Mouse (Mus musculus): ENCODE results near the gene Cct7.
"Not testable (repeated sequence)": the region's sequence is repeated elsewhere in the genome, so short reads cannot be mapped to it uniquely, and the experiment has no call there.

The Cct7 gene

DNA sequence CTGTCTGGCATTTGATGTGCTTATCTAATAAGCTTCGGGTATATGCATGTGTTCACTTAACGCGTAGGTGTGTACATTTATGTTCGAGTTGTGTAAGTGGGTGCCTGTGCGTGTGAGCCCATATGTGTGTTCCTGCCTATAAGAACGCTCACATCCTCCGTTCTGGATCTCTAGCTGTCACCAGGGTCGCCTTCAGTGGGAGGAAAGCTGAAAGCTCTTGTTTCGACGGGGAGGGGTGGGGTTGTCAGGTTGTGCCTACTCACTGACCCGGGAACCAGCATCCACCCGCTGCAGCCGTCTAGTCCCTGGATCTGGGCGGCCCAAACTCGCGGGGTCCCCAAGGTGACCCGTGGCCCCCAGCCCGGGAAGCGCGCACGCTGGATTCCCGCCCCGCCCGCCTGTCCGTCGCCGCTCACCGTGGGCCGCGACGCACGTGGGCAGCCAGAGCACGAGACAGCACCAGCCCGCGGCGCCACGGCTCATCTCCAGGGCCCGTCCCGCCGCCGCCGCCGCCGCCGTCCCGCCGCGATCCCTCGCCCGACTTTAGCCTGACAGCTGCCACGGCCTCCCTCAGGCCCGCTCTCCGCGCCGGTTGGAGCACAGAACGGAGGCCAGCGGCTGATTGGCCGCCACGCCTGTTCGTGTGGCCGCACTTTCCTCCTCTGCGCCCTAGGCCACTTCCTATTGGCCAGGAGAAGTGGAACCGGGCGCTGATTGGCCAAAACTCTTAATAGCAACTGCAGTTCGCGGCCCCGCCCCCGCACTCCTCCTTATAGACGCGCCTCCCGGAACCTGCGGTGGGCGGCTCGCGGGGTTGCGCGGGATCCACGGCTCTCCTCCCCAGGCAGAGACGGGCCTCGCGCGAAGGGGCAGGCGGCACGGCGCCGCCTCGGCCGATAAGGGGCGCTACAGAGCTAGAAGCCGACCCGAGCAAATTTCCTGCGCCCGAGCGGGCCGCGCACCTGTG, at the start of gene Cct7:
Cct7 (plus strand) TSS at position 818 of the 967 bp plus-strand sequence.
- DNase-seq (ENCODE audit: low spot score): peak; percentile 98

DNA sequence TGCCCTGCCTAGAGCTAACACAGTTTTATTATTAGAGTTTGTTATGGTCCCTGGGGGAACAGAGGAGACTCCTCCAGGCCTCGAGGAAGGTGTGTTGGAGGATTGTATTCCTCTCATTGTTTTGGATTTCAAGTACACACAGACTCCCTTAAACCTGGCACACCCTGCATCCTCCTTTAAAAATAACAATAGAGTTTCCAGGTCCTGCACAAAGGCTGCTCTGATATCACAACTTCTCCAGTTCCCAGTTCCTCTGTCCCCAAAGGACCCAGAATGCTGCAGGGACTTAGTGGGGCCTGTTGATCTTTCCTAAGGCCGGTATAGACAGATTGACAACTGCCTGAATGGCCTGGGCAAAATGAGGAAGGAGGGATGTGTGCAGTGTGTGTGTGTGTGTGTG, 48.7 kb upstream of the Cct7 start:
- DNase-seq (ENCODE audit: low spot score): no peak

DNA sequence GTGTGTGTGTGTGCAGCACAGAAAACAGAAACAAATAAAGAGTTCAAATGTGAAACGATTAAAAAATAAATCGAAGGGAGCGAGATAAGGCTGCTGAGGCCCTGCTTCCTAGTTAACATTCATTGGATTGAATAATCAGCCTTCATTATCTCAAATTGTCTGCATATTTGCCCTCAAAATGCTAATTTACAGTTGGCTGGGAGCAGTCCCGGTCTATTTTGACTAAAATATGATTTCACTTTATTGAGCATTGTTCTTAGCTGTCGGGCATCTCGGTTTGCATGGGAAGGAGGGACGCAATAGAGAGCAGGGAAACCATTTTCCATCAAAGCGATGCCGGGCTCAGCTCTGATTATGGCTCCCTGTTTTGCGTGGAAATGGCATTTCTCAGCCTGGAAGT, 48.3 kb upstream of the Cct7 start:
- DNase-seq (ENCODE audit: low spot score): no peak

DNA sequence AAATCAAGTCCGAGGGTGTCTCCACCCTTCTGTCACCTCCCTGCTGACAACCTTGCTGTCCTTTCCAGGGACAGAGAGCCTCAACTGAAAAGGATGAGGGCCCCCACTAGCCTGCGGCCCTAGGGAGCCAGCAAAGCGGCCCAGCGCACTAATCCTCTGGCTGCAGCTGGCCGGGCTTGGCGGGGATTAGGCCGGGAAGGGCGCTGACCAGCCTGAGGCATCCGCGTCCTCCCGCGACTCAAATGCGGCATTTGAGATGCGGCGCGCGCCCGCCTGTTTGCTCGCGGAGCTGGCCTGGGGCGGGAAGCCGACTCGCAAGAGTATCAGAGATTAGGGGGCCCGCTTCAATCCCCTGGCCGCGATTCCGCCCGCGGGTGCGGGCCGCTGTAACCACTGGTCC, 42.3 kb upstream of the Cct7 start:
- no peak for DNase-seq (ENCODE audit: low spot score)

DNA sequence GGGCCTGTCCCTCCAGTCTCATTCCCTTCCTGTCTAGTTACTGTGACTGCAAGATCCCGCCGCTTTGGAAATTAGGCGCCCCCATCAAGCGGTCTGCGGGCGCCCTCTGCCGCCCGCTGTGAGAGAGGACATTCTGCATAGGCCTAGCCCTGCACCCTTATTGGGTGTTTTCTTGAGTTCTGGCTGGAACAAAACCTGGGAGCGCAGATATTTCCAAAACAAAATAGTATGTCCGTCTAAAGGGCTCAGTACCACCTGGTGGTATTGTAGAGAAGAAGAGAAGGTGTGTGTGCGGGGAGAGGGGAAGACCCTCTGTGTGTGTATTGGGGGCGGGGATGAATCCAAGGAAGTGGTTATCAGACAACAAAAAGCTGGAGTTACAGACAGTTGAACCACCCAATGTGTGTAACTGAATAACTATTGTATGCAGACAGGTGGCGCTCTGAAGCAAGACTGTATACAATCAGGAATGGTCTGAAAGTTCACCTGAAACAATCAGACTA, 40.5 kb upstream of the Cct7 start:
- no peak for DNase-seq (ENCODE audit: low spot score)

DNA sequence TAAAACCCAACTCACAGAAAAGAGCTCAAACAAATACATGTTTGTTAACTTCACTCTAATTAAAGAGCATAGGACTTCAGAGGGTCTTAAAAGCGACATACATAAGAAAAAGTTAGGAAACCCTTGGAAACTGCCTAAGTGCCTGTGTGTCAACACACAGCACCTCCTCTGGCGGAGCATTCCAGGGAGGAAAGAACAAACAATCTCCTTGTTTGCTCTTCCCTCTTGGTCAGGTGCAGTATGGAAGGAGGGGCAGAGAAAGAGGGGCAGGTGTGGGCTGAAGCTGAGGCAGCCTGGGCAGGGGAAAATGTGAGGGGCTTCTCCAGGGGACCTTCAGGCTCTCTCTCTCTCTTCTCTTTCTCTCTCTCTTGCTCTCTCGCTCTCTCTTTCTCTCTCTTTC, 35.5 kb upstream of the Cct7 start:
- no peak for DNase-seq (ENCODE audit: low spot score)

DNA sequence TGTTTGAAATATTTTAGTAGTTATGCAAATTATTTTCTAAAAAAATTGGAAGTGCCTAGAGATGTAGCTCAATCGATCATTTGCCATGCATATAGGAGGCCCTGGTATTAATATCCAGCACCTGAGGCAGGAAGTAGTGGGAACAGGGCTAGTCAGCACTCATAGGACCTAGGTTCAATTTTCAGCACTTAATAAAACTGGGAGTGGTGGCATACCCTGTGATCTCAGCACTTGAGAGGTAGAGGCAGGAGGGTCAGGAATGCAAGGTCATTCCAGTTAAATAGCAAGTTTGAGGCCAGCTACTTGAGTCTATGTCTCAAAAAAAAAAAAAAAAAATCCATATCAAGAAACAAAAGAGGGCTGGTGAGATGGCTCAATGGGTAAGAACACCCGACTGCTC, 32.2 kb upstream of the Cct7 start:
- no peak for DNase-seq (ENCODE audit: low spot score)

DNA sequence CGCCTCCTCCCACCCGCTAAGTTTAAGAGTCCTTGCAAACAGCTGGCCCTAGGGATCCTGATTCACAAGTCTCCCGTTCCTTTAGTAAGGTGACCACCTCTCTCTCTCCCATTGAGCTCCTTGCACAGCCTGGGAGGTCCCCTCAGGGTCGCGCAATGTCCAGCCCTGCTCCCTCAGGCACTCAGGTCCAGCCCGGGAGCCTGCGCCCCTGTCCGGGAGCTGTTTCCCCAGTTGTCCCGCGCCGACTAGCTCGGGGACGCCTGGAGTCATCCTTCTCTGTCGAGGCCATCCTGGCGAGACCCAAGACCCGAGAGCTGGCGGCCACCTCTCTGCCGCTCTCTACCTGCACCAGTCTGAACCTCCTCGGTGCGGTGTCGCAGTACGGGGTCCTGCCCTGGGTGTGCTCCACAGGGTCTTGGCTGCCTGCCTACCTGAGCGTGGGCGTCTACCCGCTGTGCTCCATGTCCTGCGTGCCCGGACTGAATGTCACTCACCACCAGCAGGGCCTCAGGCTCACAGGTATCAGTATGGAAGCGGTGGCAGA, 27.4 kb upstream of the Cct7 start, which contains the start of gene Noto:
Noto (plus strand) TSS at position 51 of the 544 bp plus-strand sequence.
- DNase-seq (ENCODE audit: low spot score): no peak

DNA sequence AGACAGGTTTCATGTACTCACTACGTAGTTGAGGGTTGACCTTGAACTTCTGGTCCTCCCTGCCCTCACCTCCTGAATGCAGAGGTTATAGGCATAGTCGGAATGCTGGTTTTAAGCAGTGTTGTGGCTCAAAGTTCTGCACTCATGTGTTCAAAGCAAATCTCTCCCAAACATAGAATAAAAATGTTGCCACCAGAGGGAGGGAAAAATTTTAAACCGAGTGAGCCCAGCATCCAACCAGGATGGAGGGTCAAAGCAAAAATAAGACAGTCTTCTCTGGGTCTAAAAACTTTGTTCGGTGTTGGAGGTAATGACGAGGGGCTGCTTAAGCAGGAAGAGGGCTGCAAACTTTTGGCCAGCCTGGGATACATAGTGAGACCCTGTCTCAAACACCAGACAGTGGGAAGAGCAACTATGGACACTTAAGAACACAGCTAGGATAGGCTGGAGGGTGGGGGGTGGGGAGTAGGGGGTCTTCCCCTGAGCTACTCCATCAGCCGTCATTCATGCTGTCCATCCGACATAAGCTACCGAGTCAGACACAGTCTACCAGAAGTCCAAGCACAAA, 20.0 kb upstream of the Cct7 start:
- DNase-seq (ENCODE audit: low spot score): no peak

DNA sequence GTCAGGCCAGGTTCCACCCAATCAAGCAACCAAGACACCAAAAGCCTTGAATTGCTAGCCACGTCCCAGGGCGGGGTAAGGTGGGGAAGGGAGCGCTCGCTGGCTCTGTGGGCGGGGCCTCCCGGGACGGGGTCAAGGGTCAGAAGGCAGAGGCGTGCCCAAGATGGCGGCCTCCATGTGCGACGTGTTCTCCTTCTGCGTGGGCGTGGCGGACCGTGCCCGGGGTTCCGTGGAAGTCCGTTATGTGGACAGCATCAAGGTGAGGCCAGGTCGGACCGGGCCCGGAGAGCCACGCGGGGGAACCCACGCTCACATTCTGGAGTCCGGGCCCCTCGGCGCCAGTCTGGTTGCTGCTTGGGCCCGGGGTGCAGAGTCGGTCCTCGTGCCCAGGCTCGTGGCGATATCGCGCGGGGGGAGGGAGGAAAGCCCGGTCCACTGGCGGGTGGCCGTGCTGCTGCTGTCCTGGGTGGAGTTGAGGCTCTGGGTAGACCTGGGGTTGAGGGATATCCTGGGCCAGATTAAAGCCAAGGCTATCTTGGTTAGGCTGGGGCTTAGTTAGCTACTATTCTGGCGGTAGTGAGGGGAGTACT, 19.4 kb upstream of the Cct7 start, which contains the start of gene Smyd5:
Smyd5 (plus strand) TSS at position 148 of the 590 bp plus-strand sequence.
- DNase-seq (ENCODE audit: low spot score): peak; percentile 40

DNA sequence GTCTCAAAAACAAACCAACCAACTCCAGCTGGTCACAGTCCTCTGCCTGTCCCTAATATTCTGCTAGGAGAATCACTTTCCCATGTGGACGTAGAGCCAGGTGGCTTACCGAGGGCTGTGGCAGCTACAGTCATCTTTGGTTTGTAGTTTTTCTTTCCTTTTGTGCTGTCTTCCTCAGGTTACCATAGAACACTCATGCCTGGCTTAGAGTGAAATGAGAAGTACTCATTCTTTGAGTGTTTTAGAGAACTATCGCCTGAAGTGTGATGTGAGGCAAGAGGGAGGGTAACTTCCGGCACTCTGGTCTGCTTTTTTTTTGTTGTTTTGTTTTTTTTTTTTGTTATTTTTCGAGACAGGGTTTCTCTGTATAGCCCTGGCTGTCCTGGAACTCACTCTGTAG, 17.4 kb upstream of the Cct7 start:
- no peak for DNase-seq (ENCODE audit: low spot score)

DNA sequence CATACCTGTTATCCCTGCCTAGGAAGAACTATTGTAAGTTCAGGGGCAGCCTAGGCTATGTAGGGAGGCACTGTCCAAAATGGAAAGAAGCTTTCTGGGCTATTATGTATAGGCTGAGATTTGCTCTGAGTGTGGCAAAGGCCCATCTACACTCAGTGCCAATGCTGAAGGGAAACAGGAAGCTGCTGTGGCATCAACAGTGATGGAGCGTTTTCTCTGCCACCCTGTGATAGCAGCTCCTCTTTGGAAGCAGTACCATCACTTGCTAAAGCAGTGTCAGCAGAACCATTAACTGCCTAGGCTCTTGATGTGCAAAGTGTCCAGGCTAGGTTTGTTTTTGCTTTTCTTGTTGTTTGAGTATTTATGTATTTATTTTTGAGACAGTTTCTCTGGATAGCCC, 15.1 kb upstream of the Cct7 start:
- DNase-seq (ENCODE audit: low spot score): no peak

DNA sequence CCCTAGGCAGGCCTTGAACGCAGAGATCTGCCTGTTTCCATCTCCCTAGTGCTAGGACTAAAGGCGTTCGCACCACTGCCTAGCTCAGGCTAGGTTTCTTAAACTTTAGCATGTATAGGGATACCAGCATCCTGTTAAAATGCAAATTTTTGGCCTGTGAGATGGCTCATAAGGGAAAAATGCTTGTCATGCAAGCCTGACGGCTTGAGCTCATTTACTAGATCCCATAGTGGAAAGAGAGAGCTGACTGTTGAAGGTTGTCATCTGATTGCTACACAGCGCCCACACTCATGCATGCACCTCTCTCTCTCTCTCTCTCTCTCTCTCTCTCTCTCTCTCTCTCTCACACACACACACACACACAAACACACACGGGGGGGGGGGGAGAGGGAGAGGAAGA, 14.7 kb upstream of the Cct7 start:
- no peak for DNase-seq (ENCODE audit: low spot score)

DNA sequence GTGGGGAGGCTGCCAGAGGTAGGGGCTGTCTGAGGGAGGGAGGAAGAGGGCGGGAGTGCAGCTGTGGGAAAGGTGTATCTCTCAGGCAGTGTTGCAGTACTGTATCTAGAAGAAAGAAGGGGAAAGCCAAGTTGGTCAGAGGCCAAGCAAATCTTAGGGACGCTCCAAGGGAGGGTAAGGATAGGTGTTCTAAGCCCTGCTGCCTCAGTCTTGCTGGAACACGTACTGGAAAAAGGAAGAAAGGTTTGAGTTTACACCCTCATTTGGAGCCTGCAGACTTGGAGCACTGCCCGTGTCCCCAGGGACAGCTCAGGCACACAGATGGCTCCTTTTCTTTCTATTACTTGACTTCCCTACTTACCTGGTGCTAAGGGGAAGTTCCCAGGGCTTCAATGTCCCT, 10.2 kb upstream of the Cct7 start:
- no peak for DNase-seq (ENCODE audit: low spot score)

DNA sequence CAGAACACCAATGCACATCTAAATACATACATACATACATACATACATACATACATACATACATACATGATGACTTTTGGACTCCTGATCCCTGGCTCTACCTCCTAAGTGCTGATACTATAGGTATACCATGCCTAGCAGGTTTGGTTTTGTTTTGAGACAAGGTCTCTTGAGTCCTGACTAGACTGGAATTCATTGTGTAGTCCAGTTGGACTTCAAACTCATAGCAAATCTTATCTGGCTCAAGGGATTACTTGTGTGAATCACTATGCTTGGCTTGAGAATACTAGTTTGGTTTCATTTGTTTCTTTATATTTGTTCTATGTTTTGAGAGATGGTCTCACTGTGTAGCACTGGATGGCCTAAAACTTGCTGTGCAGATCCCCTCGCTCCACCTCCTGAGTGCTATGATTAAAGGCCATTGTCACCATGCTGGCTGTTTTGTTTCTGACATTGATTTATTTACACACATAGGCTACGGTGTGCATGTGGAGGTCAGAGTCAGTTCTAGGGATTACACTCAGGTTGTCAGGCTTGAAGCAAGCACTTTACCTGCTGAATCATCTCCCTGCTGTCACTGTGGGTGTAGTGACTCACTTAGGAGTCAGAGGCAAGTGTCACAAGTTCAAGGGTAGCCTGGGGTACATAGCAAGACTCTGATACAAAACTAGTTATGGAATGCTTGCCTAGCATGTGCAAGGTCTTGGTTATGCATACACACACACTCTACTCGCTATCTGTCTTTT, 7.7 kb upstream of the Cct7 start:
- DNase-seq (ENCODE audit: low spot score): no peak

DNA sequence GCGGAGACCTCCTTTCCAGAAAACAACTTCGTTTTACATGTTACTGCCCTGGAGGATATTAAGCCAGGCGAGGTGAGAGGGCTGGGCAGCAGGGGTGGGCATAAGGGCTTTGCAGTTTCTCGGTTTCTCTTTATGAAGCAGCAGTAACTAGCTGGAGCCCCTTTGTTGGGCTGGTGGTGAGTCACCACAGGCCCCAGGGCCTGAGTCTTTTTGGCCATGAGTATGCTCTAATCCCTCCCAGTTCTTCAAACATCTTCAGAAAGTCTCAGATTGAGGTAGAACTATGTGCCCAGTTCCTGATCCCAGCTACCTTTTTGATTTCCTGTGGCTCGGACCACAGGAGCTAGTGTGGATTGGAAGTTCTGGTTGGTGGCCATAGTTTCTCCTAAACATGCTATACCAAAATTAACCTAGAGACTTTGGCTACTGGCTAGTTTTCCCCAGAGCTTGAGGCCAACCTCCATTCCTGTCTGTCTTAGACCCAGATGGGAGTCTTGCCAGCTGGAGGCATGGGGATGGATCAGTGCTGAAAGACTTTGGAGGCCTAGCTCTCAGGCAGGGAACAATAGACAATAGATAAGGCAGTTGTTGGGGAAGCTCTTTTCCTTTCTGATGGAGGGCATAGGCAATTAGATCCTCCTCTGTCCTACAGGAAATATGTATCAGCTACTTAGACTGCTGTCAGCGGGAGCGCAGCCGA, 6.9 kb upstream of the Cct7 start:
- DNase-seq (ENCODE audit: low spot score): no peak

DNA sequence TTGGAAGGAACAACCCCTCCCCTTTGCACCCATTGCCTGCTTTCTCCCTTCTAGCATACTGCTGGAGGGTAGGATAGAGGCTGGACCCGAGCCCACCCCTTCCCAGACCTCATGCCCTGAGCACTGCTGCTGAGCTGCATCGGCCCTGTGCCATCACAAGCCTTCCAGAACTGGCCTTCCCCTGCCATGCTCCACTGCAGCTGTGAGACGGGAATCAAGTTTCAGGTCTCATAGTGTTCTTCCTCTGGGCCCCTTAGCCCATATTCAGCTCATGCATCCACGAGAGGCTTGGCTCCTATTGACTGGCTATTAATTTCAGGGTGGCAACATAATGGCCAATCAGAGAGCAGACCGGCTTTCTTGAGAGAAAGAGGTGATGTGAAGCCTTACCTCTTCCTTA, 6.0 kb upstream of the Cct7 start:
- no peak for DNase-seq (ENCODE audit: low spot score)

DNA sequence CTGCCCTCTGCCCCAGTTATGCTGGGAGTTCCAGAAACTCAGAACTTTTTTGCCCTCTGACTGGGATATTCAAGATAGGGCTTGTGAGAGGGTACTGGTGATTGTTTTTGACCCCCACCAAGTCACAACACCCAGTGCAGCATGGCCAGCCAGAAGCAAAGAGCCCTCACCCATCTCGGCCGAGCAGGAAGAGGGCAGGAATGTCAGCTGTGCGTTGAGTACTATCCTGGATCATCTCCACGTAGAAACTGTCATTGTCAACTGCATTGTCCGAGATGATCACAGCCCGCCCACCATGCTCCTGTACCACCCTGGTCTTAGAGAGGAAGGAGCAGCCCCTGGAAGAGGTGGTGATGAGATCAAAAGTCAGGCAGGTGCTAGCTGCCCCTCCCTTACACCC, 4.0 kb upstream of the Cct7 start:
- no peak for DNase-seq (ENCODE audit: low spot score)

DNA sequence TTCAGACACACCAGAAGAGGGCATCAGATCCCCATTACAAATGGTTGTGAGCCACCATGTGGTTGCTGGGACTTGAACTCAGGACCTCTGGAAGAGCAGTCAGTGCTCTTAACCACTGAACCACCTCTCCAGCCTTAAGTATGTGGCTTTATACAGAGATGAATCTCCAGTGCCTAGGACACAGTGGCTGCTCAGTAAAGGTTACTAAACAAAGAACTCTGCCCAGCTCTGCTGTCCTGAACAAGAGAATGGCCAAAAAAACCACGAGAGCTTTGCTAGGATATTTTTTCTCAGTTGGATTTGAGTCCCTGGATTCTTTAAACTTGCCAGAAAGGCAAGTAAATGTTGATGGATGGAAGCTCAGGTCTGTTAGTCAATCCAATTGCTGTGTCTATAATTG, 1.2 kb upstream of the Cct7 start:
- not testable (repeated sequence) for DNase-seq (ENCODE audit: low spot score)

DNA sequence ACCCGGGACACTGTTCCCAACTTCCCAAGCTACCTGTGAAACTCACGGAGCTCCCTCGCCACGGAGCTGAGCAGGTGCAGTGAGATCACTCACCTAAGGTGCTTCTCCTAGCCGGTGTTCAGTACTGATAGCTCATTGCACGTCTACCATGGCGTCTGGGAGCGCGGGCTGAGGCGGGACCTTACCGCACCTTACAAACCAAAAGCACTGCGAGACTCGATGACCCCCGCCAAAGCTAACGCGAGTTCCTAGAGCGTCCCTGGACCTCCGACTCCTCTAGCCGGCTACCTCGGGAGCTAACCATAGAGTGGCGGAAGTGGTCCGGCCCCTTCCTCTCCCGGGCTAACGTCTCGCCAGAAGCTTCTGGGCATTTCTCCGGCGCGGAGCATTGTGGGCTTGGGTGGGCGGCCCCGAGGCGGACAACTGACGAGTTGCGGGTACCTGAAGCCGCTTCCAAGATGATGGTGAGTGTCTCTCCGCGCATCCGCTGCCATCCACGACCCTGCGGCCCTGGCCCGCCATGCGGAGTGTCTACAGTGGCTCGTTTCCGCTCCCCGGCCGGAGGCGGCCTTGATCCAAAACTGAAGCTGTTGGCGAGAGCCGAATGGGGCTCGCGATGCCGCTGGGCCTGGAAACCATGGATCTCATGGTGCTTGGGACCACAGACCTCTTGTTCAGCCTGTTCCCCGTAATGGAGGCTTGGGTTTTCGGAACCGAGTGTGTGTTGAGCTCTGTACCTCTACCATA, 523 bp downstream of the Cct7 start, which contains the start of gene Pradc1:
Pradc1 (minus strand) TSS at position 307 of the 747 bp plus-strand sequence.
- DNase-seq (ENCODE audit: low spot score): peak; percentile 96

DNA sequence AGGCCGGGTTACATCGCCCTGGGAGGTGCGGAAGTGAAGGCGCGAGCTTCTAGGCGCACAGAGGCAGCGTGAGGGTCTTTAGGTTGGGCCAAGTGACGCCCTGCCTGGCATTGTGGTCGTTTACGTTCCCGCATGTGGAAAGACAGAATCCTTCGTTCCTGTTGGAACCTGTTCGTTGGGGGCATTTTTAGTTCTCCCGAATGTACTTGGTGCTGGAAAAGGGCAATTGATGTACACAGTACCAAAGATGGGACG, 1.0 kb downstream of the Cct7 start:
- DNase-seq (ENCODE audit: low spot score): no peak

All from layer of hippocampus, adult 9-10 months (tissue).